In the genomic region with DNA sequence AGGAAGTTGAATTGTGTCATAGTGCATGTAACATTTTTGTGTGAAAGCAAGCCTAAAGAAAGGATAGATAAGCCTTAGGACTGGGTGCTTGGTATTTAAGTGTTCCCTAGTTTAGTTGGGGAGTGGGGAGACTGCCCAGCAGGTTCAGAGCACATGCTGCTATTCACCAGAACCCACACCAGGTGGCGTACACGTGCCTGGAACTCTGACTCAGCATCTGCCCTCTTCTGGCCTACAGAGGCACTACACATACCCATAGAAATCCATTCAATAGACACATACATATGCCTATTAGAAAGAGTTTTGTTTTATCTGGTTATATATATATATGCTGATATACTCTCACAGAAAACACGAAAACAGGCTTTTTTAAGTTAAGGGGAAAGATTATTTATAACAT, we compare ENCODE assay signal across 8 mouse cellular contexts. TPM values are rescaled to one million over a fixed set of nuclear protein-coding genes. Genes with fewer than 3 reads are reported as not detected.
DNase-seq lines count a peak whose midpoint lies in the region; ATAC-seq and TF ChIP-seq lines count a peak whose summit lies in the region.

No protein-coding gene starts in this region.

- peak; percentile 100 for TF ChIP-seq CTCF in kidney, adult 2 months (conservative IDR thresholded peaks at IDR 0.05; ENCODE audit: insufficient read depth, insufficient read length, low read depth, low read length)

- H3K4me1 ChIP-seq in kidney, adult 2 months (ENCODE audit: control insufficient read depth, insufficient read depth, low read length), result no peaks in the 10 kb centered on the region
- no peaks in the 10 kb centered on the region for H3K4me1 ChIP-seq in kidney, embryonic 16.5 days (ENCODE audit: insufficient read depth, low read length)
- no peaks in the 10 kb centered on the region for H3K4me1 ChIP-seq in limb, embryonic 10.5 days

- intact Hi-C loops in heart, postnatal 14 days (cut with DNase I), result no loop called here

- TF ChIP-seq POLR2A in kidney, adult 2 months (IDR thresholded peaks at IDR 0.05; ENCODE audit: low read depth, low read length), result no peak

- H3K9me3 ChIP-seq in kidney, embryonic 16.5 days (ENCODE audit: low read length), result no peaks in the 10 kb centered on the region
- H3K9me3 ChIP-seq in limb, embryonic 10.5 days (replicated peaks), result no peaks in the 10 kb centered on the region

- ATAC-seq in kidney, embryonic 16.5 days (ENCODE audit: low FRiP score, low TSS enrichment), result no peak

- 47% methylated on average over 3 of the region's 3 CpGs for WGBS in kidney, adult 2 months
- 35% methylated on average over 3 of the region's 3 CpGs for WGBS in kidney, embryonic 16.5 days
- WGBS in limb, embryonic 10.5 days, result 36% methylated on average over 3 of the region's 3 CpGs

- peak; percentile 71 for DNase-seq in kidney, adult 2 months
- peak; percentile 35 for DNase-seq in Muller cell, postnatal 12 days (ENCODE audit: inconsistent ontology term)
- DNase-seq in cerebellum, postnatal 4 days (ENCODE audit: low spot score in 2 of 2), result peak; percentile 42 to 66
- peak; percentile 66 to 77 for DNase-seq in heart, postnatal 14 days
- DNase-seq in limb, embryonic 10.5 days (ENCODE audit: low spot score), result peak; percentile 71
- peak; percentile 43 for DNase-seq in ovary, postnatal 36 days (ENCODE audit: low spot score)
- peak; percentile 56 to 83 for DNase-seq in thymus, postnatal 10 days (ENCODE audit: low spot score in 2 of 2)

- no peaks in the 10 kb centered on the region for H3K27me3 ChIP-seq in kidney, adult 2 months (replicated peaks; ENCODE audit: control insufficient read depth, insufficient read depth, low read length)
- no peaks in the 10 kb centered on the region for H3K27me3 ChIP-seq in kidney, embryonic 16.5 days (ENCODE audit: insufficient read depth, low read length)
- no peaks in the 10 kb centered on the region for H3K27me3 ChIP-seq in limb, embryonic 10.5 days (ENCODE audit: low read depth, poor library complexity, severe bottlenecking)

- peaks cover 7% of the 10 kb centered on the region for H3K36me3 ChIP-seq in kidney, adult 2 months (ENCODE audit: control insufficient read depth, insufficient read depth, low read length)
- H3K36me3 ChIP-seq in kidney, embryonic 16.5 days (ENCODE audit: insufficient read depth, low read length), result peaks cover 55% of the 10 kb centered on the region
- H3K36me3 ChIP-seq in limb, embryonic 10.5 days, result peaks cover 91% of the 10 kb centered on the region

- no peak overlapping the region for H3K27ac ChIP-seq in kidney, adult 2 months (ENCODE audit: insufficient read depth, low read depth, low read length)
- H3K27ac ChIP-seq in kidney, embryonic 16.5 days (ENCODE audit: low read length), result no peak overlapping the region
- no peak overlapping the region for H3K27ac ChIP-seq in limb, embryonic 10.5 days

- H3K4me2 ChIP-seq in kidney, embryonic 16.5 days (replicated peaks; ENCODE audit: low read depth, low read length), result no peak overlapping the region

- H3K9ac ChIP-seq in kidney, embryonic 16.5 days (replicated peaks; ENCODE audit: low read length), result no peak overlapping the region

- no peak overlapping the region for H3K4me3 ChIP-seq in kidney, adult 2 months (ENCODE audit: insufficient read depth, low read depth, low read length)
- no peak overlapping the region for H3K4me3 ChIP-seq in kidney, embryonic 16.5 days (ENCODE audit: low read length)
- no peak overlapping the region for H3K4me3 ChIP-seq in limb, embryonic 10.5 days

RNA-seq across cellular contexts. Expression of a gene that starts 23.2 kb away (rescaled TPM):
- polyA plus RNA-seq in kidney, adult 2 months (2012; rRNA removed), result 0.97 and 1.1 TPM in 2 replicates
- 6.4 and 7.3 TPM in 2 replicates for polyA plus RNA-seq in kidney, embryonic 16.5 days (2015; fragmentation: Nextera tagmentation; extraction: Ambion mirVana)
- 1 to 10 TPM; 3.9 to 4.1 TPM for total RNA-seq in heart, postnatal 14 days (2021)
- polyA plus RNA-seq in limb, embryonic 10.5 days (2016; fragmentation: Nextera tagmentation; extraction: Ambion mirVana), result 8.9 and 10.8 TPM in 2 replicates

RNA-seq across cellular contexts. Expression of a gene that starts 36.2 kb away (rescaled TPM):
- polyA plus RNA-seq in kidney, adult 2 months (2012; rRNA removed), result 18.1 TPM in 2 replicates
- polyA plus RNA-seq in kidney, embryonic 16.5 days (2015; fragmentation: Nextera tagmentation; extraction: Ambion mirVana), result 35.3 and 39.2 TPM in 2 replicates
- 10 to 100 TPM; 14.3 to 15.2 TPM for total RNA-seq in heart, postnatal 14 days (2021)
- polyA plus RNA-seq in limb, embryonic 10.5 days (2016; fragmentation: Nextera tagmentation; extraction: Ambion mirVana), result 33.3 and 44.4 TPM in 2 replicates
